Mouse (Mus musculus) mesoderm, embryonic 11.5 days (tissue): ENCODE data around the gene Hspa4l.
A peak's percentile ranks its signal among the peaks of the same experiment; 100 is the strongest.

Experiments used
- DNase-seq: peaks from one replicate; pipeline ENCODE4 v3.0.0-alpha.2; 2012; ENCODE audit warnings: low read depth, low spot score

The Hspa4l gene

DNA sequence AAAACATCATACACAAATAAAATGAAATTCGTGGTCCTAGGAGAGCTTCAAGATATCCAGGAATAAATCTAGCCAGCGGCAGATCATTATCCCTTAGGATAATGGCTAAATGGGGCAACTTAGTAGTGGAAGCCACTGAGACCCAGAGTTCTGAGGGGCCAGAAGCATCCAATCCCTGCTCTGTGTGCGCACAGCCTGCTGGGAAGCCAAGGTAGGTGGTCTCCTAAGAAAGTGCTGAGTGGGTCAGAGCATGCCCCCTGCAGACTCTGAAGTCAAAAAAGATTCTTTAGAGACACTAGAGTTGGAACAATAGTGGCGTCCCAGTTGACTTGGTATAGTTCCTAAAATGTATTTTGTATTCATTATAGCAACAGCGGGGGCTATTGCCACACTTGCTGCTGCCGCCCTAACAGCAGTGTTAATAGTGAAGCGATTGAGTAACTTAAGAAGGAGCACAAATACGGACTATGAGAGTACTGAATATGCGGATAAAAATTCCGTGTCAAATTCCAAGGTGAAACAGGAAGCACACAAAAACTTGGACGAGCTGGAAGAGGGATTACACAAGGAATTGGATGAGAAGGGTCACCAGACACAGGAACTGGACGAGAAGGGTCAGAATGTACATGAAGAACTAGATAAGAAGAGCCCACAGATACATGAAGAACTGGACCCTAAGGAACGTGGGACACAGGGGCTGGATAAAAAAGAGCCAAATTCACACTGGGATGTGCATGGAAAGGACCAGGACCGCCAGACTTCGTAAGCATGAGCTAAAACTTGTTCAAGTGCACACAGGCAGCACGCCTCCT is at the start of gene Hspa4l:
Hspa4l (plus strand) TSS at position 472 of the 812 bp plus-strand sequence.
- DNase-seq, result peak; percentile 8

DNA sequence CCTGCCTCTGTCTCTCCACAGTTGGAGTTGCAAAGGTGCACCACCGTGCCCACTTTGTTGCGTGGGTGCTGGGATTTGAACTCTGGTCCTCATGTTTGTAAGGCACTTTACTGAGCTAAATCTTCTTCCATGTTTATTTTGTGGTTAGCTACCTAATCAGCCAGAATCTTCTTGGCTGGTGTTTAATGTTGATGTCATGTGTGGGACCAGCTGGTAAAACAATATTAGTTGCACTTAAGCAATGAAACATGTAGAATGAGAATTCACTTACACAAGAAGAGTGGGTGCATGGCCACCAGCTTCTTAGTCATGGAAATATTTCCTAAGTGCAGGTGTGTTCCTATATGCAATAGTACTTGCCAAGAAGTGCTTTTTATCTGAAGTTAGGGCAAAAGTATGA is 49.1 kb upstream of the Hspa4l start:
- no peak for DNase-seq

DNA sequence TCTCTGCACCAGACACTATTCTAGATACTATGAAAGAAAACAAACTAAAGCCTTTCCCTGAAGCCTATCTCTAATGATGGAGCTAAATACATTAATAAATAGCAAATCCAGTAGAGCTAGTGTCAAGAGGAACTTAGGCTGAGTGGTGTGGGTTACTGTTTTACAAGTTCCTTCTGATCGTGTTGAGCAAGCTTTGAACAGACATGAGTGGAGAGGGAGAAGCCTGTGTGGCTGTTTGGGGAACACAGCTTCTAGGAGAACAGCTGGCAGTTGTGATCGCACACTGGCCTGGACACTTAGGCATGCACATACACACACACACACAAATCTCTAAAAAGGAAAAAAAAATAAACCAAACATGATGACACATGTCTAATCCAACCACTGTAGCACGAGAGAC is 45.5 kb upstream of the Hspa4l start:
- DNase-seq, result no peak

DNA sequence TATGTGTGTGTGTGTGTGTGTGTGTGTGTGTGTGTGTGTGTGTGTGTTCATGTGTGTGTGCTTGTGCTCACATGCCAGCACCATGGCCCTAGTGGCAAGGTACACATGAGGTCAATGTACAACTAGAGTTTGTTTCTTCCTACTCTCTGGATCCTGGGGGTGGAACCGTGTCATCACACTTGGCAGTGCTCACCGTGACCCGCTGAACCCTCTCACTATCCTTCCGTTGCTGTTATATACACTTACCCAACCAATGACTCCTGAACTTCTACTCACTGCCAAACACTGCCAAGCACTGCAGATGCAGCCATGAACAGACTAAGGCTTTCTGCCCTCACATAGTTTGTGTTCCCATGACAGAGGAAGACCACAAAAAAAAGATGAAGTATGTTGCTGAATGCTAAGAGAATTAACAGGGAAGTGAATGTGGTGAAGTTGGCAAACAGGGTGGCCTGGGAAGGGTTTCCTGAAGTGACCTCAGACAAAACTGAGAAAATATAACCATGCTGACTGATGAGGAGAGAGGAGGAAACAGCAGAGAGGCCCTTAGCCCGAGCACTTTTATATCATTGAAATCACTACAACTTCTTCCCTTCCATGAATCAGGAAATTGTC is 39.4 kb upstream of the Hspa4l start:
- DNase-seq, result no peak

DNA sequence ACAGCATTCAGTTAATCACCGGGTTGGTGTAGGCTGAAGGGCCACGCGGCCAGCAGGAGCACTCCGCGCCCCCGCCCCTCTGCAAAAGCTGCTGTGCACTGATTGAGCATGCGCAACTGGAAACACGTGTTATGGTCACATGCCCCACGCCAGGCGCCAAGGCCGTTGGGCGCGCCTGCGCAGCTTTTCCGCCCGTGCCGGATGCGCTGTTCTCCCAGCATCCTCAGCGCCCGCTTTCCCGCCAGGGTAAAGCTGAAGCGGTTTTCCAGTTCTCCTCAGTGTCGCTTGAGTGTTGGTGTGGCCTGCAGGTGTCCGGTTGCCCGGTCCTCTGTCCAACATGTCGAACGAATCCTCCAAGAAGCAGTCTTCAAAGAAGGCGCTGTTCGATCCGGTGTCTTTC is 35.6 kb upstream of the Hspa4l start, which contains the start of gene Slc25a31:
Slc25a31 (plus strand) TSS at position 201 of the 400 bp plus-strand sequence.
- DNase-seq, result no peak

DNA sequence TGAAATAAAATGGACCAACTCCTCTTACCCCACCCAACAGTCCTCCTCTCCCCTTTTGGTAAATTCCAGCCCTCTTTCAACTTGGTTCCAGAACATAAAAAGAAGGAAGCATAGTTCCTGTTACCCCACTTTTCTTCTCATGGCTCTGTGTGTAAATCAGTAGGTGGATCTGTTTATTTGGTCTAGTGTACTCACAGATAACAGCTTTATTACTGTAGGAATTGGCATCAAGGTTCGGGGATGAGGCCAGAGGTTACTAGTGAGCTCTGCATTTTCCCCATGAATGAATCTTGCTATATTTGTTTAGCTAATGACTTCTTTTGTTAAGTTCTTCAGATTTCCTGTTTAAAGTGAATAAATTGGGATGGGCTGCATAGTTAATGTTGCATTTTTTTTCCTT is 28.2 kb upstream of the Hspa4l start:
- DNase-seq, result no peak

DNA sequence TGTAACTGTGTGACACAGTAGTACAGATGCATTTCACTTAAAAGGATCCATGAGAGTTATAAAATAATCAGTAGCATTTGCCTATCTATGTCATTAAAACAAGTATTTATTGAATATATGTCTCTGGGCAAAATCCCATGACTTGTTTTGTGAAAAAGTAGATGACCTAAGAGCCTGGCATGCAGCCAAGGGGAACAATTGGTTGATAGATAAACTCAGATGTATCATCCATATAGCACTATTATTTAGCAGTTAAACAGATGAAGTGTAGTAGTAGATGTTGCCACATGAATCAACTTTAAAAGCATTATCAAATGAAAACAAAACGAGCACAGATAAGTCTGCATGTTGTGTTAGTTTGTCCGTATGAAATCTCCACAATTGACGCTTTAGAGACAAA is 25.3 kb upstream of the Hspa4l start:
- no peak for DNase-seq

DNA sequence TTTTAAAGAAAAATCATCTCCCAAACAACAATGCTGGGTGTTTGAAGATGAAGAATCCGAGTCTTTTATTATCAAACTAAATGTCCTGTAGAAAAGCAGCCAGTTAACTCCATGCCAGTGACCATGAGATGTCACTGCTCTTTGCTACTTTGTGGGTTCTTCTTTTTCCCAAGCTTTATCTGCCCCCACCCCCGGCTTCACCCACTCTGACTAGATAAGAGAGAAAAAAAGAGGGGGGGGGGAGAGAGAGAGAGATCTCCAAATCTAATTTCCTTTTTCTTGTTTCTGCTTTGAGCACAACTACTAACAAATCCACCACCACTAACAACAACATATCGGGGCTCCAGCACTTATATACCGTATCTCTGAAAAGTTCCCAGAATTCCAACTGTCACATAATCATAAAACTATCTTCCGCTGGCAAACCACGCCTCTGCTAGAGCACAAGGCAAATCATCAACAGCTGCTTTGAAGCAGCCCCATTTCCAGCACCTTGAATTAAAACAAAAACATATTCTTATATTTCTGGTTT is 5.8 kb upstream of the Hspa4l start:
- no peak for DNase-seq

DNA sequence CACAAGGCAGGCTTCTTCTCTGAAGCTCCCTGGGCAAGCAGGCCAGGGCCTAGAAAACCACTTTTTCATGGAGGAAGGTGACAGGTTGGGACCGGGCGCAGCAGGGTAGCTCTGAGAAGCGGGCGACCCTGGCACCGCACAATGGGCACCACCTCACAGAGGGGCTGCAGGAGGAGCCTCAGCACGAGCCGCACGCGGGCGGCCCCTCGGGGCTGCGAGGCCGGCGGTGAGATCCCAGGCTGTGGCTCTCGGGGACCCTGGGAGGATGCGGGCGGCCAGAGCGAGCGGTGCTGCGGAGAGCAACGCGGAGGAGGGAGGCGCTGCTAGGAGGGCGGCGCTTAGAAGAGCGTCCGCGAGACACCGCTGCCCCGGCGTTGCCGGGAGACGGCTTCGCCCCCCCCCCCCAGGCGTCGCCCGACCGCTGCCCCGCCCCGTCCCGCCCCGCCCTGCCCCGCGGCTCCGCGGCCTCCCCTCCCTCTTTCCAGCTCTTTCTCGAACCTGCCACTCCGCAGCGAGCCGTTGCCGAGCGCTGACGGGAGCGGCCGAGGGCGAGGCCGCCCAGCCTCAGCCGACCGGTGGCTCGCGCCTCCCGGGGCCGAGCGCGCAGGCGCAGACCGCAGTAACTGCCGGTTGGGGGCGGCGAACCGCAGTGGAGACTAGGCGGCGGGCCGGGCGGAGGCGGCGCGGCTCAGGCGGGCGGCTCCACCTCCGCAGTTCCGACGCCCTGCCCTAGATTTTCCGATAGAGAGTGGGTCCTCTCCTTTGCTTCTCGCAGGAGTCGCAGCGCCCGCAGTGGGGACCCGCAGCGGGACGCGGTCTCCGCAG is 753 bp downstream of the Hspa4l start:
- DNase-seq, result peak; percentile 92

DNA sequence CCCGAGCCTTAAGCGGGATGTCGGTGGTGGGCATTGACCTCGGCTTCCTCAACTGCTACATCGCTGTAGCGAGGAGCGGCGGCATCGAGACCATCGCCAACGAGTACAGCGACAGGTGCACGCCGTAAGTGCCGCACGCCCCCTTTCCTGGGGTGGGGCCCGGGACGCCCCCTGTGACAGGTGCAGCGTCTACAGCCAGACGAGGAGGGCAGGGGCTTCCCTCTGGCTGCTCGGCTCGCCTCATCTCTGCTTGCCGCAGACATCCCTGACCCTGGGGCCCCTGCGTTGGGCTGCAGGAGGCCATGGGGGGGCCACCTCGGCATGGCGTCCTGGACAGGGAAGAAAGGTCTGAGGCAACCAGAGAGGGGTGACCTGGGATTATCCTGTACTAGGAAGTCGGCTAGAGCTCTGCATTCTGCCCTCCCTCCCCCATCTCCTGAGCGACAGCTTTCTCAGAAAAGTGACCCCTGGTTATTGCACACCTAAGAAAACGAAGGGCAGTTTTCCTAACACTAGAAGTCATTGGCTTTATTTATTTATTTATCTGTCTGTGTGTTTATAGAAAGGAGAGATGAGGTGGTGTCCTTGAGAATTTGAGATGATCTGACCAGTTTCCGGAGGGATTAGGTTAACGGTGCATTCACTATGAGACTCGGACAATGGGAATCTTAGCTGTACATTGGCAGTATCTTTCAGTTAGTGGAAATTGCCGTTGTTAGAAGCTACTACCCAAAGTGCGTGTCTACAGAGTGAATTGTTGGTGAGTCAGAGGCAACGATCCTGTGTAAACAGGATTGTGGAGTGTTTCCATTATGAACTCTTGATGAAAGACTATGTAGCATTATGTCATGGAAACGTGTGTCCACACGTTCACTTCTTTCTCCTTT is 1.6 kb downstream of the Hspa4l start:
- DNase-seq, result peak; percentile 9

DNA sequence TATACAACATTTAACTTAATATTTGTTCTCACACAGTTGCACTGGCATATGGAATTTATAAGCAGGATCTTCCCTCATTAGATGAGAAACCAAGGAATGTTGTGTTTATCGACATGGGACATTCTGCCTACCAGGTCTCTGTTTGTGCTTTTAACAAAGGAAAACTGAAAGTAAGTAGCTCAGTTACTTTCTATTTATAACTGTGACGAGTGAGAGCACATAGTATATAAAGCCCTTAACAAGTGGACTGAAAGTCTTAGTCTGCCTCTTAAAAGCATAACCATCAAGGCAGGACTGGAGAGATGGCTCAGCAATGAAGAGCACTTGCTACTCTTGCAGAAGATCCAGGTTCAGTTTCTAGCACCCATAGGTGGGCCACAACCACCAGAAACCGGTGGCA is 16.5 kb downstream of the Hspa4l start:
- DNase-seq, result no peak

DNA sequence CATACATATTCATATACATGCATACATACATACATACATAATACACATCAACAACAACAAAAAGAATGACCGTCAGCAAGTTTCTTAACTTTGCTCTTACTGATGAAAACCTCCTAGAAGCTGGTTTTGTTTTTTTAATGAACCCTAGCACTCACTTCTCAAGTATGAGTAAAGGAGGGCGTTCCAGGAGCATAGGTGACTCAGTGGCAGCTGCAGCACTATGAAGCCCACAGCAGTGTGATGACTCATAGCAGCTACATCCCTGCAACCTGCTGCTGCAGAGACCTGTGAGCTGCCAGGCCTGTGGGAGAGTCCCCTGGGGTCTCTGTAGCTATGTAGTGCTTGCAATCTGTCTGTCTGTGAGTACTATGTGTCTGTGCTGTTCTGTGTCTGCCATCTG is 17.0 kb downstream of the Hspa4l start:
- no peak for DNase-seq

DNA sequence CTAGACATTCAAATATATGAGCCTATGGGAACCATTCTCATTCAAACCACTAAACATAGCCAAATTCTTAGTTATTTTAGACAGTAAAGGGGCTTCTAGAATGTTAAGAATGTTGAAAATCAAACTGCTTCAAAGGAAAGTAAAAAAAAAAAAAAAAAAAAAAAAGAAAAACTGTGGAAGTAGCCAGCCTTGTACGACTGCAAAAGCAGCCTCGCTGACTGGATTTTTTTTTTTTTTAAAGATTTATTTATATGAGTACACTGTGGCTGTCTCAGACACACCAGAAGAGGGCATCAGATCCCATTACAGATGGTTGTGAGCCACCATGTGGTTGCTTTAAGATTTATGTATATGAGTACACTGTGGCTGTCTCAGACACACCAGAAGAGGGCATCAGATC is 49.5 kb downstream of the Hspa4l start:
- DNase-seq, result no peak

DNA sequence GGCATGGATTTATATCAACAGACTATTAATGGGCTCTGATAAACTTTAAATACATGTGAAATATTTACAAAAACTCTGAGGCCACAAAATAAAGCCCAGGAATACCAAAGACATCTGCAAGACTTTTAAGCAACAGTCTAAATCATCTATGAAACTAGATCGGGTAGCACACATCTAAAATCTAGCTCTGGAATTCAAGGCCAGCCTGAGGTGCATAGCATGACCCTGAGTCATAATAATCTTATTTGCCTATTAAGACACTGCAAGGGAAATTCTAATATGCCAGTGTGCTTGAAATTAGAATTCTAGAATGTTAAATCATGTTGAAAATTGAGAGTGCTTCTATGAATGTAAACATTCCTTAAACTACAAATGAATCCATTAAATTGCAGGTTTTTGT is 53.8 kb downstream of the Hspa4l start:
- no peak for DNase-seq

DNA sequence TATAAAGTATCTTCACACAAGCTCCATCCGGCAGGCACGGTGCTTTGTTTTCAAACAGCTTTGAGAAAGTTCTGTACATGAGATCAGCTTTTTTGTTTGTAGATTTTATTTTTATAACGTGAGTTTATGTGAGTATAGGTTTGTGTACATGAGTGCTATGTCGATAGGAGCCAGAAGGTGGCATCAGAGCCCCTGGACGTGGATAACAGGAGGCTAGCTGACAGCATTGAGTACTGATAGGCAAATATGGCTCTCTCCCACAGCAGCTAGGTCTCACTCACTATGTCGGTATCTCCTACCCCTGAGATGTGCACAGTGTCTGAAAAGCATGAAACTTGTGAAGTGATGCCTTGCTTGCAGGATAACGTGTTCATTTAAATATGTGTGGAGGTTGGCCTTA is 54.2 kb downstream of the Hspa4l start:
- DNase-seq, result peak; percentile 62

DNA sequence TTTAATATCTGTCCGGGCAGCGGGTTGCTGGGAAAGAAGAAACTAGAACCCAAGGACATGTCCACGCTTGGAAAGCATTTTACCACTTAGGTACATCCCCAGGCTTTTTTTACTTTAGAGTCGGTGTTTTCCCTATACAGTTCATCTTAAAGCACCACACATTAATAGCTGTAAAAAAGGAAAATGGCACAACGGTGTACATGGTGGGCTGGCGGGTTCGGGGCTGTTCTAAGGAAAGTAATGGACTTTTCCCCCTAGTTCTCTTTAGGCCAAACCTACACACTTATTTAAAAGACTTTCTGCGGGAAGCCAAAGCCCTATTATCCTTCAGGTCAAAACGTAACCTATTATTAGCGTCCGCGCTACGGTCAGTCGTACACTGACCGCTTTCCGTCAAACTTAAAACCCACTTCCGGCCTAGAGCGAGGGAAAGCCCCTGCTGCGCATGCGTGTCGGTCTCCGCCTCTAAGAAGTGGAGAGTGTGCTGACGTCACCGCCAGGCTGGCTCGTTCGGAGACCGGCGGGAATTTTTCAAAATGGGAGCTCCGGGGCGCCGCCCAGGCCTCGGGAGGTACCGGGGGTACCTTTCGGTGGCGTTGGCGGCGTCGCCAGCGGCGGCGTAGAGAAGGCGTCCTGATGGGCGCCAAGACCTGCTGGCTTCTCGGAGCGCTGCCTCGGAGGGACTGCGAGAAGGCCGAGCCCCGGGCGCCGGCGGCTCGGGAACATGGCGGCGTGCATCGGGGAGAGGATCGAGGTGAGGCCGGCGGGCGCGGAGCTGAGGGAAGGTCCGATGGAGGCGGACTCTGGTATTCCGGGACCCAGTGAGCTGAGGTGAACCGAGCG is 55.5 kb downstream of the Hspa4l start, which contains the start of gene Plk4:
Plk4 (plus strand) TSS at position 490 of the 843 bp plus-strand sequence.
- DNase-seq, result peak; percentile 98

DNA sequence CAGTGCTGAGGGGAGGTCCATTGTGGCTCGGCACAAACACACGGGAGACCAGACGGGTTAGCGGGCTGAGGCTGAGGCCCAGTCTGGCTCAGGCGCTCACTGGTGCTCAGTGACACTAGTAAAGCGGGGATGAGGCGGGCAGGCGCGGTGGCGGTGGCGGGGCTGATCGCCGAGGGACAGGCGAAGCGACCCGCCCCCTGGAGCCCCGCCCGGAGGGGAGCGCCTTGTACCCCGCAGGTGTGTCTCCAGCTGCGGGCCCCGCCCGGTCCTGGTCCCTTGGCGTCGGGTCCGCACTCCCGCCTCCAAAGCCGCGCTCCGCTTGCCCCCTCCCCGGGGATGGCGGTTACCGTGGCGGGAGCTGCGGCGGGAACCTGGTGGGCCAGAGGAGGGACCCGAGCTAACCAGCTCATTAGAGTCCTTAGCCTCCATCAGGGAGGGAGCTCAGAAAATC is 56.1 kb downstream of the Hspa4l start:
- no peak for DNase-seq

DNA sequence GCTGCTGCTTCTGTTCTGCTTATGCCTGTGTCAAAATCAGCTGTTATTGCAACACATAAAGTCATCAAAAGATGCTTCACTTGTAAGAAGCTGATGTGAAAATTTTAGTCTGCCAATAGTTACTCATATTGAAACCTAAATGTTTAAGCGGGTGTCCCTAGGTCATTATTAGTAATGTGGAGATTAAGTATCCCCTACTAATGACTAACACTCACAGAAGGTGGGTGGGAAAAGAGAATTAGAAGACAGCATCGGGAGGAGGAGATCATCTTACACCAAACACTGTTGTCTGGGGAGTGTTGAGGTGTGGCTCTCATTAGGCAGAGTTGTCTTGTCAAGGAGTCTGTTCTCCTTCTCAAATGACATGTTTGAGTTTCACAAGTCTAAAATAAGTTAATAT is 62.6 kb downstream of the Hspa4l start:
- DNase-seq, result no peak

DNA sequence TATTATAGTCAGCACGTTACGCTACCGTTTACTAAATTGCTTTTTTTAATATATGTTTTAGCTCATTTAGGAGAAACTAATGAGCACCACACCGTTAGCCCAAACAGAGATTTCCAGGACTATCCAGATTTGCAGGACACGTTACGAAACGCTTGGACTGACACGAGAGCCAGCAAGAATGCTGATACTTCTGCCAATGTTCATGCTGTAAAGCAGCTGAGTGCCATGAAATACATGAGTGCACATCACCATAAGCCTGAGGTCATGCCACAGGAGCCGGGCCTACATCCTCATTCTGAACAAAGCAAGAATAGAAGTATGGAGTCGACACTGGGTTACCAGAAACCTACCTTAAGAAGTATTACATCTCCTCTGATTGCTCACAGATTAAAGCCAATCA is 64.4 kb downstream of the Hspa4l start:
- DNase-seq, result no peak

DNA sequence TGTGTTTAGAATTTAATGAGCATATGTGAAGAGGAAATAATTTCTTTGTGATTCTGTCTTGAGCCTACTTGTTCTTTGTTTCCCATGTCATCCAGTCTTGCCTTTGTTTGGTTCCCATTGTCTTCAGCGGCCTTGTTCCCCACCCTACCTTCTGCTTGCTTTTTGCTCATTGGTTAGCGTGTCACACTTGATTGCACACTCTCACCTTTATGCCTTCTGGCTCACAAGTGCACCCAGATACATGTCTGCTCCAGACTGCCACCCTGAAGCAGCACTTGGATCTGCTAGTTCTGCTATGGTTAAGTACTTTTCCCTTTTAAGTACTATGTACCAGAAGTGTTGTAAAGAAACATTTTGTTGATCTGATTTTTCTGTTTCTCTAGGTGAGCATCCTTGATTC is 65.6 kb downstream of the Hspa4l start:
- DNase-seq, result no peak
